Mouse (Mus musculus) spleen, adult 2 months (tissue): ENCODE measurements around the gene Syt8. TPM values are rescaled to one million over a fixed set of nuclear protein-coding genes. Genes with fewer than 3 reads are reported as not detected.

Source experiments
- DNase-seq, 2 experiments: peaks; one replicate each; pipeline versions ENCODE4 v3.0.0 to v3.0.0-alpha.2; 2012 to 2021; ENCODE audit warnings: low spot score in 2 of 2, low read depth in 1 of 2
- H3K27ac ChIP-seq: fragments of 200-500 bp; 2 replicates; pipeline ENCODE4 v1.5.1; 2012; ENCODE audit warnings: low read length, inconsistent platforms; ENCODE audit not compliant: insufficient read depth
- H3K27me3 ChIP-seq: fragments of 200-500 bp; 2 replicates; pipeline ENCODE4 v1.6.1; 2012; ENCODE audit warnings: mild to moderate bottlenecking, moderate library complexity, low read length, inconsistent platforms; ENCODE audit not compliant: control insufficient read depth, insufficient read depth
- H3K36me3 ChIP-seq: fragments of 200-500 bp; 2 replicates; pipeline ENCODE4 v1.6.1; 2012; ENCODE audit warnings: mild to moderate bottlenecking, low read length, inconsistent platforms; ENCODE audit not compliant: control insufficient read depth, insufficient read depth
- H3K4me1 ChIP-seq: fragments of 200-500 bp; 2 replicates; pipeline ENCODE4 v1.6.1; 2011; ENCODE audit warnings: inconsistent platforms; ENCODE audit not compliant: control insufficient read depth, insufficient read depth, insufficient read length
- H3K4me3 ChIP-seq: fragments of 200-500 bp; 2 replicates; pipeline ENCODE4 v1.5.1; 2011; ENCODE audit warnings: mild to moderate bottlenecking, inconsistent platforms; ENCODE audit not compliant: insufficient read depth, insufficient read length; ENCODE audit errors: extremely low read depth
- CTCF ChIP-seq: fragments of 200-500 bp; IDR thresholded peaks from 2 replicates; pipeline ENCODE4 v1.5.1; 2011; ENCODE audit warnings: mild to moderate bottlenecking, inconsistent platforms; ENCODE audit not compliant: insufficient read depth, insufficient read length, insufficient replicate concordance; ENCODE audit errors: extremely low read depth
- POLR2A ChIP-seq: fragments of 200-500 bp; IDR thresholded peaks from 2 replicates; pipeline ENCODE4 v1.6.1; 2011; ENCODE audit warnings: low read depth, low read length, inconsistent platforms
- WGBS: fragments of 180-500 bp; shearing (Covaris S2); methylation state at CpG from one replicate; pipeline ENCODE4 v1.1.7; 2018; 5-methylcytosine and 5-hydroxymethylcytosine counted together
- polyA plus RNA-seq: library from polyadenylated mRNA; depleted of rRNA; stranded (reverse); fragments of >200 nt; gene quantifications from 2 replicates; pipeline ENCODE4 v1.2.3, GENCODE M21; 2012

The Syt8 gene
- polyA plus RNA-seq, 1 experiment, result 0.94 TPM

DNA sequence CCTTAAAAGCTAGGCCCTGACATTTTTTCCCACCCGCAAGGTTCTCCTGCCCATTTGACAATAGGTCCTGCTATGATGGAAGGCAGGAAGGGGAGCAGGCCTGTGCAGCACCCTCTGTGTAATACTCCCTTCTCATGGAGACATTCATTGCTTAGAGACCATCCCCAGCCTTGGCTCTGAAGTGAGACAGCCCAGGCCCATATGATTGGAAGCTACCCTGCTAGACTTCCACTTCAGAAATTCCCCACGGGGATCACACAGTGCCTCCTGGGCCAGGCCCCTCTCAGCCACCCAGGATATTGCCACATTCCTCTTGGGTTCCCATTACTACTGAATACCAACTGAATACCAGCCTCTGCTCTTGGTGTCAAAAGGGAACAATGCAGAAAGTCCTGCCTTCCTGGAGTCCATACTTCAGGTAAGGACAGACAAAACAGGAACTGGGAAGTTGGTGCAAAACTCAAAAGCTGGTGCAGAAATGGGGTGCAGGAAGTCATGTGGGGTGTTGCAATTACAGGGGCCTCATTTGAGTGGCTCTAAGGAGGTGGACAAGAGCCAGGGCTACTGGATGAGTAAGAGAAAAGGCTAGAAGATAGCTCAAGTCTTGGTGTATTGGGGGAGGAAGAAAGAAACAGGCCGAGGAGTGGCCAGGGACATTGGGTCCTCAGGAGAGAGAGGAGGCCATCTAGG lies 44.5 kb upstream of the Syt8 start:
- no peak overlapping the region for H3K4me3 ChIP-seq
- 0 out of 2 replicates have a peak, but pooled peaks cover 1% of the 10 kb centered on the region for H3K36me3 ChIP-seq
- peaks cover 30% of the 10 kb centered on the region; the same call in 1 of the 2 replicates for H3K4me1 ChIP-seq
- H3K27ac ChIP-seq, result no peak overlapping the region; the same call in 1 of the 2 replicates
- no peak for DNase-seq
- no peaks in the 10 kb centered on the region for H3K27me3 ChIP-seq
- 75% methylated on average over 3 of the region's 3 CpGs for WGBS
- TF ChIP-seq POLR2A (no peak), CTCF (no peak)

DNA sequence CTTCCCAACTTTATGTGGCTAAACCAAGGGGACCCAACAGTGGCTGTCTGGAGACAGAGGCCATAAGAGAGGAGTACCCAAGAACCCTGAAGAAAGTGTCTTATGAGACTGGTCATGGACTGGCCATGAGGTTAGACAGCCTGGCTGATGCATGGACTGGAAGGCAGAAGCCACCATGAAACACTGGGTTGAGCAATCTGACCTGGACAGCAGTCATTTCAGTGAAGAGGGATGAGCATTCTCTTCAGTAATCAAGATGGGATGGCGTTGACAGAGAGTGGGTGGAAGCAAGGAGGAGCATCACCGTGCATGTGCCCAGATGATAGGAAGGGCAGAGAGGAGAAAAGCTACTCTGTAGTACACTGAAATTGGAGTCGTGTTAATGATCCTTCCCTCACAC lies 43.5 kb upstream of the Syt8 start:
- DNase-seq, result no peak
- Histone ChIP-seq H3K4me1 (peaks cover 28% of the 10 kb centered on the region; the same call in 1 of the 2 replicates), H3K27ac (no peak overlapping the region), H3K36me3 (no peaks in the 10 kb centered on the region), H3K4me3 (no peak overlapping the region), H3K27me3 (no peaks in the 10 kb centered on the region)
- 82% methylated on average over 3 of the region's 3 CpGs for WGBS
- no peak for TF ChIP-seq POLR2A
- TF ChIP-seq CTCF, result no peak

DNA sequence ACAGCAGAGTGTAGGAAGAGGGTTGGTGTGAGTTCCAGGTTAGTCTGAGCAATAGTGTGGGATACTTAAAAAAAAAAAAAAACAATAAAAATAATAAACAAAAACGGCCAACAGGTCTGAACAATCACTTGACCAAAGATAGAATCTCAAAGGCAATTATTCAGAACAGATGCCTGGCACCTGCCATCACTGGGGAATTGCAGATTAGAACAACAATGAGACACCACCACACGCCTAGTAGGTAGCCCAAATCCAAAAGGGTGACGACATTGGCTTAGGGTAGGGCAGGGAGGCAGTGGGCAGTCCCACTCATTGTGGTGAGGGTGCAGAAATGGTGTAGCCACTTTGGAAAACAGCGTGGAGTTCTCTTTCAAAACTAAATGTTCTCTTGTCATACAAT lies 43.0 kb upstream of the Syt8 start:
- H3K4me1 ChIP-seq, result peaks cover 23% of the 10 kb centered on the region; the same call in 1 of the 2 replicates
- DNase-seq, result no peak
- no peak for TF ChIP-seq POLR2A
- TF ChIP-seq CTCF, result no peak
- H3K4me3 ChIP-seq, result no peak overlapping the region
- H3K27ac ChIP-seq, result no peak overlapping the region
- H3K36me3 ChIP-seq, result no peaks in the 10 kb centered on the region
- WGBS, result 85% methylated on average over 4 of the region's 4 CpGs
- H3K27me3 ChIP-seq, result no peaks in the 10 kb centered on the region

DNA sequence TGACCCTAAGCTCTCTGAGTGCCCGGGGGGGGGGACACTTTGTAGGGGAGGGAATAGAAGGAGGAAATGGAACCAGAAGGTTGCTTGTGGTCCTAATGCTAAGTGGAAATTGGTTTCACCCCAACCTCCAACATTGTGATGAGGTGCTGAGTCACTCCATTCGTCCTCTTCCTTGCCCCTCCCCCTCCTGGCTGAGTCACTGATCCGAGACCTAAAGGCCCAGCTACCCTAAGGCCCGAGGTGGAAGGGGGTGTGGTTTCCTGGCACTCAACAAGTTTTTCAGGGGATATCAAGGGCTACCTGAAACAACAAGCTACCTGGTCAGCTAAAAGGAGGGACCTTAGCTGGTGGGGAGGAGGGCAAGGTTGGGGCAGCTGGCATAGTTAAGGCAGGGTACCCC lies 41.5 kb upstream of the Syt8 start:
- Histone ChIP-seq H3K36me3 (no peaks in the 10 kb centered on the region), H3K27ac (0 out of 2 replicates have a peak overlapping the region, but pooled peaks have one; percentile 8), H3K27me3 (no peaks in the 10 kb centered on the region), H3K4me1 (peaks cover 18% of the 10 kb centered on the region; the same call in 1 of the 2 replicates), H3K4me3 (no peak overlapping the region)
- TF ChIP-seq POLR2A (no peak), CTCF (no peak)
- 13% methylated on average over 4 of the region's 4 CpGs for WGBS
- no peak for DNase-seq

DNA sequence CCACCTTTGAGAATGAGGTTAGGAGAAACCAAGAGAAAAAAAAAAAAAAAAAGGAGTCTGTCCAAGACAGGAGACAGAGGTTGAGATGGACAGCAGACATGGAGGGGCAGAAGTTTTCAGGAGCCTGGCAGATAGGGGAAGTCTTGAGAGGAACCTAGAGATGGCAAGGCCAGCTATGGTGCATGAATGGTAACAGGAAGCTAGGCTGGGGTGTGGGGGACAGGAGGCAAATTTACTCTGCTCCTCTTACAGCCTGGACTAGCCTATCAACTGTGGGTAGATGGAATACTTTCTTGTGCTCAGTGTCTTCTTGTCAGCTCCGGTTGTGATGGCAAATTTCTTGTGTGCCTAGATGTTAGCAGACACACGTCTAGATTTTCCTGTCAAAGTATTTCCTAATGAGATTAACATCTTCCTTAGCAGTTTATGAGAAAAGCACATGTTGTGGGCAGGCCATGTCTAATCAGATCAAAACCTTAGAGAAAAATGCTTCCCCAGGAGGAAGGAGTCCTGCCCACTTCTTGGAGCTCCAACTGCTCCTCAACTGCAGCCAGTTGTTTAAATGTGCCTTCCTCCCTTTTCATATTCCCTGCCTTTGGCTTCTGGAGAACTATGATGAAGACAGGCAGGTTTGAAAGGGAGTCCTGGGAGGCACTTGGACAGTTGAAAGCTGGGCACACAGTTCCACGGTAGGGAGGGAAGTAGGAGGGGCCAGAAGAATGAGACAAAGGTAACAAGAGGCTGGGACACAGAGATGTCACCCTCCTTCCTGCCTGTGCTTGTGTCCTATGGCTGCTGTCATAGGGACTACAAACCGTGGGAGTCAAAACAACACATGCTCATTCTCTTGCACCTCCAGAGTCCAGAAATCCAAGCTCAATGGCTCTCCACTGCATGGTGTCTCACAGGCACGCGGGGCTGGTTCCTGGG lies 40.1 kb upstream of the Syt8 start:
- no peak overlapping the region for H3K4me3 ChIP-seq
- DNase-seq, result no peak
- peak overlapping the region; percentile 49 for H3K27ac ChIP-seq
- peaks cover 23% of the 10 kb centered on the region; the same call in 1 of the 2 replicates for H3K4me1 ChIP-seq
- no peaks in the 10 kb centered on the region for H3K36me3 ChIP-seq
- no peaks in the 10 kb centered on the region for H3K27me3 ChIP-seq
- TF ChIP-seq CTCF (no peak), POLR2A (no peak)
- WGBS, result 50% methylated on average over 6 of the region's 6 CpGs

DNA sequence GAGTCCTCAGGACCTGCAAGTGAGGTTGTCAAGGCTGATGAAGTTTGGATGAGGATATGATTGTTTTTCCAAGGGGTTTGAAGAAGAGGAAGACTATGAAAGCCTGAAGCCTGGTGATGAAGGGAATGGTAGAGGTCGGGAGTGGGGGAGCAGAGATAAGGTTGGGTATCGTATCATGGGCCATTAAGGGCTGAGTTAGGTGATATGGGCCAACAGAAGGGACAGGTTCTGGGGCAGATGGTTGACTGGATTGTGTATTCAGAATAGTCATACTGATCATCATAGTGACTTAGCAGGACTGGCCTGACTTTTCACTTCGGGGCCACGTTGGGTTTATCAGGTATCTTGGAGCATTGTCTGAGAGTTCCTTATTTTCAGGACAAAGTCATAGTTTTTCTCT lies 39.2 kb upstream of the Syt8 start:
- WGBS, result 85% methylated on average over 4 of the region's 4 CpGs
- TF ChIP-seq POLR2A, result no peak
- no peak for TF ChIP-seq CTCF
- H3K27ac ChIP-seq, result no peak overlapping the region
- H3K36me3 ChIP-seq, result no peaks in the 10 kb centered on the region
- H3K27me3 ChIP-seq, result no peaks in the 10 kb centered on the region
- no peak for DNase-seq
- H3K4me1 ChIP-seq, result peaks cover 28% of the 10 kb centered on the region; the same call in 1 of the 2 replicates
- no peak overlapping the region for H3K4me3 ChIP-seq
